Mouse (Mus musculus): ENCODE results near the gene Usp6nl. TPM values are rescaled to one million over a fixed set of nuclear protein-coding genes. Genes with fewer than 3 reads are reported as not detected.

Usp6nl gene
- total and polyA plus RNA-seq, 2 experiments from 2014 or later = 7.8 to 16.8 TPM

GRCm38 (mm10) chr2:6483081-6483992, 160.9 kb downstream of the Usp6nl start:
- no peak overlapping the region for H3K9ac ChIP-seq (replicated peaks; ENCODE audit: low read length)
- H3K27me3 ChIP-seq (ENCODE audit: insufficient read depth, low read length) = no peaks in the 10 kb centered on the region
- peak; percentile 32; the same call in 1 of the 2 replicates for TF ChIP-seq CTCF (IDR thresholded peaks at IDR 0.05; ENCODE audit: low read depth)
- H3K4me1 ChIP-seq (ENCODE audit: insufficient read depth, low read length) = peaks cover 20% of the 10 kb centered on the region
- no peak overlapping the region for H3K4me2 ChIP-seq (ENCODE audit: low read depth, low read length)
- peak overlapping the region; percentile 5; the same call in 1 of the 2 replicates for H3K27ac ChIP-seq
- H3K36me3 ChIP-seq (ENCODE audit: insufficient read depth, low read length) = no peaks in the 10 kb centered on the region
- 23% methylated on average over 8 of the region's 8 CpGs for WGBS
- peak; percentile 61 for ATAC-seq
- peak; percentile 65 for DNase-seq (ENCODE audit: low spot score)
- no peak overlapping the region for H3K4me3 ChIP-seq (ENCODE audit: low read length)
- H3K9me3 ChIP-seq (ENCODE audit: low read length) = no peaks in the 10 kb centered on the region

GRCm38 (mm10) chr2:6484179-6484578, 161.7 kb downstream of the Usp6nl start:
- H3K36me3 ChIP-seq (ENCODE audit: insufficient read depth, low read length) = no peaks in the 10 kb centered on the region
- no peak overlapping the region for H3K9ac ChIP-seq (replicated peaks; ENCODE audit: low read length)
- H3K27ac ChIP-seq = no peak overlapping the region
- no peak for ATAC-seq
- no peaks in the 10 kb centered on the region for H3K27me3 ChIP-seq (ENCODE audit: insufficient read depth, low read length)
- no peak for TF ChIP-seq CTCF (IDR thresholded peaks at IDR 0.05; ENCODE audit: low read depth)
- H3K4me2 ChIP-seq (ENCODE audit: low read depth, low read length) = no peak overlapping the region
- no peaks in the 10 kb centered on the region for H3K9me3 ChIP-seq (ENCODE audit: low read length)
- 84% methylated on average over 3 of the region's 3 CpGs for WGBS
- H3K4me1 ChIP-seq (ENCODE audit: insufficient read depth, low read length) = peaks cover 13% of the 10 kb centered on the region
- no peak overlapping the region for H3K4me3 ChIP-seq (ENCODE audit: low read length)
- DNase-seq (ENCODE audit: low spot score) = no peak

DNA sequence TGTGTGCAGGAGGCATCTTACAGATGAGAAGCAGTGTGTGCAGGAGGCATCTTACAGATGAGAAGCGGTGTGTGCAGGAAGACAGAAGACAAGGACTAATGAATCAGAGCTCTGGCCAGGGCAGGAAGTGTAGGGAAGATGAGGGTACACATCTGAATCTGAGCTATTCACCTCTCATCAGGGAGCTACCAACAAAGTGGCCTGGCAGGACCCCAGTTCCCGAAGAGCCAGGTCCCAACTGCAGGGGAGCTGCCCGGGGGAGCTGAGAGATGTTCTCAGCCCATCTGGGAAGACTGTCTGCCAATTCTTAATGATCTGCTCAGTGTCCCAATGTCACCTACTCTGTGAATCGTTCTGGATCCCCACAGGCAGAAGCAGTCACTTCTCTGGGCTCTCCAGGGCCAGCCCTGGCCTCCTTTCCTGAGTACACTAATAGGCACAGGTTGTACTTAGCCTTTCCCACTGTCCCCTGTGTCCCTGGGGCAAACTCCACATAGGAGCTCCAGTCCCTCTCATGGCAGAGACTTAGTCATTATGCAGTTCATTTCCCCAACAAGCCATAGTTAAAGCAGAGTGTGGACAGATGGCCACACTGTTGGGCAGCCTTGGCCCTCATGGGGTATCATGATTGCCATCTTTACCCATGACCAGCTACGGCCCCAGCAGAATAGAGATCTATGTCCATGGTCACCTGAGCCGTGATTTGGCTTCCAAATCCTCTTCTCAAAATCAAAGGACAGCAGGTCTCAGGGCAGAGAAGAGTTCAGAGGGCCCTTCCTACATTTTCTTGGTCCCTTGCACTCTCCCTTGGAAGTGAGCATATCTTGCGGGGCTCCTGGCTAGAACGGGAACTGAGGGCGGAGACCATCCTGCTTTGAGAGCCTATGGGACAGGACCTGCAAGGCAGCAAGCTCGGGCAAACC, 165.4 kb downstream of the Usp6nl start:
- no peak for DNase-seq (ENCODE audit: low spot score)
- Histone ChIP-seq H3K9me3 (ENCODE audit: low read length) (no peaks in the 10 kb centered on the region), H3K27ac (no peak overlapping the region), H3K4me1 (ENCODE audit: insufficient read depth, low read length) (peaks cover 6% of the 10 kb centered on the region; the same call in 1 of the 2 replicates), H3K27me3 (ENCODE audit: insufficient read depth, low read length) (no peaks in the 10 kb centered on the region), H3K4me3 (ENCODE audit: low read length) (no peak overlapping the region), H3K36me3 (ENCODE audit: insufficient read depth, low read length) (no peaks in the 10 kb centered on the region), H3K4me2 (ENCODE audit: low read depth, low read length) (no peak overlapping the region), H3K9ac (replicated peaks; ENCODE audit: low read length) (no peak overlapping the region)
- no peak for ATAC-seq
- 71% methylated on average over 10 of the region's 10 CpGs for WGBS
- TF ChIP-seq CTCF (IDR thresholded peaks at IDR 0.05; ENCODE audit: low read depth) = no peak

GRCm38 (mm10) chr2:6488489-6489056, 166.1 kb downstream of the Usp6nl start:
- Histone ChIP-seq H3K9me3 (ENCODE audit: low read length) (no peaks in the 10 kb centered on the region), H3K4me3 (ENCODE audit: low read length) (no peak overlapping the region), H3K27ac (no peak overlapping the region), H3K4me2 (ENCODE audit: low read depth, low read length) (no peak overlapping the region), H3K9ac (replicated peaks; ENCODE audit: low read length) (no peak overlapping the region), H3K27me3 (ENCODE audit: insufficient read depth, low read length) (no peaks in the 10 kb centered on the region), H3K4me1 (ENCODE audit: insufficient read depth, low read length) (peaks cover 5% of the 10 kb centered on the region; the same call in 1 of the 2 replicates), H3K36me3 (ENCODE audit: insufficient read depth, low read length) (no peaks in the 10 kb centered on the region)
- no peak for TF ChIP-seq CTCF (IDR thresholded peaks at IDR 0.05; ENCODE audit: low read depth)
- ATAC-seq (0 out of 2 replicates have a peak, but pooled peaks have one; percentile 30), DNase-seq (ENCODE audit: low spot score) (no peak)
- WGBS = 73% methylated on average over 14 of the region's 14 CpGs

GRCm38 (mm10) chr2:6490076-6490475, 167.6 kb downstream of the Usp6nl start:
- no peak overlapping the region for H3K27ac ChIP-seq
- no peak for ATAC-seq
- 93% methylated on average over 6 of the region's 6 CpGs for WGBS

GRCm38 (mm10) chr2:6490870-6491269, 168.4 kb downstream of the Usp6nl start:
- Histone ChIP-seq H3K4me2 (ENCODE audit: low read depth, low read length) (no peak overlapping the region), H3K27me3 (ENCODE audit: insufficient read depth, low read length) (no peaks in the 10 kb centered on the region), H3K9me3 (ENCODE audit: low read length) (no peaks in the 10 kb centered on the region), H3K27ac (no peak overlapping the region), H3K4me1 (ENCODE audit: insufficient read depth, low read length) (no peaks in the 10 kb centered on the region), H3K9ac (replicated peaks; ENCODE audit: low read length) (no peak overlapping the region), H3K36me3 (ENCODE audit: insufficient read depth, low read length) (no peaks in the 10 kb centered on the region), H3K4me3 (ENCODE audit: low read length) (no peak overlapping the region)
- DNase-seq (ENCODE audit: low spot score) (no peak), ATAC-seq (no peak)
- TF ChIP-seq CTCF (IDR thresholded peaks at IDR 0.05; ENCODE audit: low read depth) = no peak; the same call in 1 of the 2 replicates
- 78% methylated on average over 4 of the region's 4 CpGs for WGBS

More at GRCm38 (mm10) chr2:6490076-6490475, 167.6 kb downstream of the Usp6nl start:
- no peaks in the 10 kb centered on the region for H3K36me3 ChIP-seq (ENCODE audit: insufficient read depth, low read length)
- no peak overlapping the region for H3K4me3 ChIP-seq (ENCODE audit: low read length)
- H3K27me3 ChIP-seq (ENCODE audit: insufficient read depth, low read length) = no peaks in the 10 kb centered on the region
- DNase-seq (ENCODE audit: low spot score) = no peak
- H3K4me2 ChIP-seq (ENCODE audit: low read depth, low read length) = no peak overlapping the region
- no peaks in the 10 kb centered on the region for H3K4me1 ChIP-seq (ENCODE audit: insufficient read depth, low read length)
- no peaks in the 10 kb centered on the region for H3K9me3 ChIP-seq (ENCODE audit: low read length)
- no peak overlapping the region for H3K9ac ChIP-seq (replicated peaks; ENCODE audit: low read length)
- TF ChIP-seq CTCF (IDR thresholded peaks at IDR 0.05; ENCODE audit: low read depth) = no peak

Measured in hindbrain, postnatal 0 days (tissue).